Mouse (Mus musculus): ENCODE measurements around the gene Nrap. TPM values are rescaled to one million over a fixed set of nuclear protein-coding genes. Genes with fewer than 3 reads are reported as not detected.
A peak's percentile ranks its signal among the peaks of the same experiment; 100 is the strongest.

Nrap gene
- total and polyA plus RNA-seq, 2 experiments from 2014 or later = 0.30 to 0.37 TPM

GRCm38 (mm10) chr19:56297264-56297663 lies 92.6 kb downstream of the Nrap start:
- no peaks in the 10 kb centered on the region for H3K36me3 ChIP-seq (ENCODE audit: insufficient read depth, low read length)
- no peaks in the 10 kb centered on the region for H3K9me3 ChIP-seq (ENCODE audit: low read length)
- H3K27ac ChIP-seq = no peak overlapping the region
- H3K4me2 ChIP-seq (ENCODE audit: low read depth, low read length) = no peak overlapping the region
- TF ChIP-seq CTCF (IDR thresholded peaks at IDR 0.05; ENCODE audit: low read depth) = no peak
- H3K27me3 ChIP-seq (ENCODE audit: insufficient read depth, low read length) = no peaks in the 10 kb centered on the region
- 67% methylated on average over 3 of the region's 3 CpGs for WGBS
- ATAC-seq (no peak), DNase-seq (ENCODE audit: low spot score) (no peak)
- H3K4me1 ChIP-seq (ENCODE audit: insufficient read depth, low read length) = peaks cover 11% of the 10 kb centered on the region; the same call in 1 of the 2 replicates
- no peak overlapping the region for H3K4me3 ChIP-seq (ENCODE audit: low read length)
- H3K9ac ChIP-seq (replicated peaks; ENCODE audit: low read length) = no peak overlapping the region

DNA sequence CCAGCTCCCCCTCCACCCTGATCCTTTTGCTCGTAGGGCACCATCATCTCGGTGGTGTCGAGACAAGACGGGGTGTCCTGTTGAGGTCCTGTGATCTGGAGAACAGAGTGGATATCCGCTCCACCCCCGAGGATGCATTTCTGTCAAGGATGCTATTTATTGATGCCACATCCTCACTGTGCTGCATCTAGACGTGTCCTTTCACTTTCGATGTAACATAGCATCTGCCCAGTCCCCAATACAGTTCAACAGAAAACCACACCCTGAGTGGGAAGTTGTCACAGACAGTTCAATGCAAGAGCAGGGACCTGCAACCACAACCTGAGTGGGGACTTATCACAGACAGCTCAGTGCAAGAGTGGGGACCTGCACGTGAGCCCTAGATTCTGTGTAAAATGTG lies 93.2 kb downstream of the Nrap start:
- WGBS = 76% methylated on average over 9 of the region's 9 CpGs
- Histone ChIP-seq H3K4me2 (ENCODE audit: low read depth, low read length) (no peak overlapping the region), H3K36me3 (ENCODE audit: insufficient read depth, low read length) (no peaks in the 10 kb centered on the region), H3K9ac (replicated peaks; ENCODE audit: low read length) (no peak overlapping the region), H3K4me1 (ENCODE audit: insufficient read depth, low read length) (peaks cover 11% of the 10 kb centered on the region; the same call in 1 of the 2 replicates), H3K27me3 (ENCODE audit: insufficient read depth, low read length) (no peaks in the 10 kb centered on the region), H3K4me3 (ENCODE audit: low read length) (no peak overlapping the region), H3K27ac (no peak overlapping the region), H3K9me3 (ENCODE audit: low read length) (no peaks in the 10 kb centered on the region)
- TF ChIP-seq CTCF (IDR thresholded peaks at IDR 0.05; ENCODE audit: low read depth) = no peak
- ATAC-seq (no peak), DNase-seq (ENCODE audit: low spot score) (no peak)

DNA sequence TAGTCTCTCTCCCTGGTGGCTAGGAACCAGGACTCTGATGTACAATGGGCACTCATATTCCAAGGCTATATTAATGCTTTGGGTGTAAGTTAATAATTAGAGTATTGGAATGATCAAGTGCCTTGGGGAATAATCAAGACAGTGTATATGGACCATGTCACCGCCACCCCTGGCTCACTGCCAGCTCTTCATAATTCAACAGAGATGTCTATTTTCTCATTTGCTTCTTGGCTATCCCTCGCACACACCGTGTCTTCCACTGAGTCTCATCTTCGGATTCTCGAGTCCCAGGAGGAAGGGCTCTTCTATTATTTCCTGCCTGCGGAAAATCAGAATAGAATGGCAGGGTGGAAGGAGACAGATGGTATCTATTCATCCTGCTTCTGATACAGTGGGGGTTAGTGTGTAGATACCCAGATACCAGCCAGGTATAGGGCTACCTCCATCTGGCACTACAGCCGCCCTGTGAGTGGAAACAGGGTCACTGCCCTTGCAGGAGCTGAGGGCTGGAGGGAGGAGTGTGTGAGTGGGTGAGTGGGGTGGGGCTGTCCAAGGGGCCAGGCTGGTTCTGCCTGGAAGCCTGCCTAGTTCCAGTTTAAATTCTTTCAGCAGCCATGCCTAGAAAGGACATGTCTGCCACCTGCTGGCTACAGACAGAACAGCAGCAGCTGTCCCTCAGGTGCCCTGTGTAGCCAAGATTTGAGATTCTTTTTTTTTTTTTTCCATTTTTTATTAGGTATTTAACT lies 95.0 kb downstream of the Nrap start:
- peak; percentile 84 for ATAC-seq
- Histone ChIP-seq H3K4me2 (ENCODE audit: low read depth, low read length) (0 out of 2 replicates have a peak overlapping the region, but pooled peaks have one; percentile 18), H3K4me3 (ENCODE audit: low read length) (no peak overlapping the region), H3K27ac (peak overlapping the region; percentile 36; the same call in 1 of the 2 replicates), H3K36me3 (ENCODE audit: insufficient read depth, low read length) (no peaks in the 10 kb centered on the region), H3K9me3 (ENCODE audit: low read length) (no peaks in the 10 kb centered on the region), H3K4me1 (ENCODE audit: insufficient read depth, low read length) (peaks cover 5% of the 10 kb centered on the region; the same call in 1 of the 2 replicates), H3K9ac (replicated peaks; ENCODE audit: low read length) (no peak overlapping the region), H3K27me3 (ENCODE audit: insufficient read depth, low read length) (no peaks in the 10 kb centered on the region)
- 12% methylated on average over 7 of the region's 7 CpGs for WGBS
- DNase-seq (ENCODE audit: low spot score) = peak; percentile 92
- peak; percentile 85 for TF ChIP-seq CTCF (IDR thresholded peaks at IDR 0.05; ENCODE audit: low read depth)

DNA sequence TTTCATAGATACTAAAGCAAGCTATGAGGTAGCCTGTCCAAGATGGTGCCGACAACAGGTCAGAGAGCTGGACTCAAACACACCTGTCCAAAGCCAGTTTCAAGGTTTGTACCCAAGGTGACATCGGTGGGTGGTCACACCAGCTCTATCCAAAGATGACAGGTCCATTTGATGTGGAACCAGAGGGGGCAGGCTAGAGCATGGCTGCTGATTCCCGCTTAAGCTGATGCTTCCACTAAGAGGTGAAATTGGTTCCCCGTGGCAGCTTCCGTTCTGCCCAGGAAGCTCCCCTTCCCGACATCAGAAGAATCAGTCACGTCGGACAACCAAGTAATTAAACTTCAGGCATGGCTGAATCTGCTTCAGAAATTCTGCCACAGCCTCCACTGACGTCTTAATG lies 97.5 kb downstream of the Nrap start:
- Histone ChIP-seq H3K27me3 (ENCODE audit: insufficient read depth, low read length) (no peaks in the 10 kb centered on the region), H3K36me3 (ENCODE audit: insufficient read depth, low read length) (no peaks in the 10 kb centered on the region), H3K27ac (no peak overlapping the region), H3K4me3 (ENCODE audit: low read length) (no peak overlapping the region), H3K4me1 (ENCODE audit: insufficient read depth, low read length) (peaks cover 5% of the 10 kb centered on the region; the same call in 1 of the 2 replicates), H3K4me2 (ENCODE audit: low read depth, low read length) (no peak overlapping the region), H3K9ac (replicated peaks; ENCODE audit: low read length) (no peak overlapping the region), H3K9me3 (ENCODE audit: low read length) (no peaks in the 10 kb centered on the region)
- ATAC-seq (no peak), DNase-seq (ENCODE audit: low spot score) (peak; percentile 36)
- TF ChIP-seq CTCF (IDR thresholded peaks at IDR 0.05; ENCODE audit: low read depth) = peak; percentile 59
- 55% methylated on average over 9 of the region's 9 CpGs for WGBS

DNA sequence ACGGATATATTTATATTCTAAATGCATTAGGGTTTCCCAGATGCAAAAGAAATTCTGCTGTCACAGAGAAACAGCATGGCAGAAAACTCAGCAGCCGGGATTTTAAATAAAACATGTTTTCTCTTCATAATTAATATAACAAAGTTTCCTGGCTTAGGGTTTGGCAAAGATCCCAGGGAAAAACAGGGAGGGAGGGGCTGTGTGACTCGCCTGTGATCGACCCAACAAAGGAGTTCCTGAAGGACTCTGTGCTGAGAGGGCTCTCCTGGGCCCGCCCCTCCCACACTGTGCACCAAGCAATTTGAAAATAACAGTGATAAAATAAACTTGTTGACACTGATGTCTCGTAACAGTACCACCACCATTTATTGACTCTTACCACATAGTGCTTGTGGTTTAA lies 97.9 kb downstream of the Nrap start:
- H3K9me3 ChIP-seq (ENCODE audit: low read length) = no peaks in the 10 kb centered on the region
- no peak for TF ChIP-seq CTCF (IDR thresholded peaks at IDR 0.05; ENCODE audit: low read depth)
- DNase-seq (ENCODE audit: low spot score) (peak; percentile 20), ATAC-seq (no peak)
- peaks cover 5% of the 10 kb centered on the region; the same call in 1 of the 2 replicates for H3K4me1 ChIP-seq (ENCODE audit: insufficient read depth, low read length)
- H3K27me3 ChIP-seq (ENCODE audit: insufficient read depth, low read length) = no peaks in the 10 kb centered on the region
- H3K27ac ChIP-seq = no peak overlapping the region
- H3K4me3 ChIP-seq (ENCODE audit: low read length) = no peak overlapping the region
- H3K36me3 ChIP-seq (ENCODE audit: insufficient read depth, low read length) = no peaks in the 10 kb centered on the region
- H3K9ac ChIP-seq (replicated peaks; ENCODE audit: low read length) = no peak overlapping the region
- 43% methylated on average over 6 of the region's 6 CpGs for WGBS
- H3K4me2 ChIP-seq (ENCODE audit: low read depth, low read length) = no peak overlapping the region

DNA sequence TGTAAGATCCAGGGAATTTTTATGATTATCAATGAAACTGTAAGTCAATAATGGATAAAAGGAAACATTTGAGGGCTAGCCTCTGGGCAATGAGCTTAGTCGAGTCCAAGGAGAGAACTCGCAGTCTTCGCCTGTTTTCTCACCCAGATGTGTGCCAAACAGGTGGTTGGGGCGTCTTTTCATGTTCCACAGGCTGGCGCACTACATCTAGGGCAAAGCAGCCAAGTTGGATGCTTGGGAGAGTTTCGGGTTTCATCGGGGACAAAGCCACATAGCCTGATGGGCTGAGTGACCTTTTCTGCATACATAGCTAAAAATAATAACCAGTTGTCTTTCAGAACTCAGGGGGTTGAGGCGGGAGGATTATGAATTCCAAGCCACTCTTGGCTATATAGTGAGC lies 100.2 kb downstream of the Nrap start:
- Histone ChIP-seq H3K9me3 (ENCODE audit: low read length) (no peaks in the 10 kb centered on the region), H3K36me3 (ENCODE audit: insufficient read depth, low read length) (no peaks in the 10 kb centered on the region), H3K4me1 (ENCODE audit: insufficient read depth, low read length) (0 out of 2 replicates have a peak, but pooled peaks cover under 1% of the 10 kb centered on the region), H3K27me3 (ENCODE audit: insufficient read depth, low read length) (no peaks in the 10 kb centered on the region), H3K4me2 (ENCODE audit: low read depth, low read length) (no peak overlapping the region), H3K9ac (replicated peaks; ENCODE audit: low read length) (no peak overlapping the region), H3K27ac (no peak overlapping the region), H3K4me3 (ENCODE audit: low read length) (no peak overlapping the region)
- no peak for TF ChIP-seq CTCF (IDR thresholded peaks at IDR 0.05; ENCODE audit: low read depth)
- 80% methylated on average over 8 of the region's 8 CpGs for WGBS
- ATAC-seq (no peak), DNase-seq (ENCODE audit: low spot score) (no peak)

GRCm38 (mm10) chr19:56288436-56288835 lies 101.4 kb downstream of the Nrap start:
- Histone ChIP-seq H3K36me3 (ENCODE audit: insufficient read depth, low read length) (no peaks in the 10 kb centered on the region), H3K4me1 (ENCODE audit: insufficient read depth, low read length) (no peaks in the 10 kb centered on the region), H3K27ac (no peak overlapping the region), H3K9ac (replicated peaks; ENCODE audit: low read length) (no peak overlapping the region), H3K27me3 (ENCODE audit: insufficient read depth, low read length) (no peaks in the 10 kb centered on the region), H3K4me2 (ENCODE audit: low read depth, low read length) (no peak overlapping the region), H3K4me3 (ENCODE audit: low read length) (no peak overlapping the region), H3K9me3 (ENCODE audit: low read length) (no peaks in the 10 kb centered on the region)
- DNase-seq (ENCODE audit: low spot score) = no peak
- ATAC-seq = no peak
- WGBS = 74% methylated on average over 4 of the region's 4 CpGs
- no peak for TF ChIP-seq CTCF (IDR thresholded peaks at IDR 0.05; ENCODE audit: low read depth)
